Mouse (Mus musculus): ENCODE results near the gene Mapkap1.

DNA sequence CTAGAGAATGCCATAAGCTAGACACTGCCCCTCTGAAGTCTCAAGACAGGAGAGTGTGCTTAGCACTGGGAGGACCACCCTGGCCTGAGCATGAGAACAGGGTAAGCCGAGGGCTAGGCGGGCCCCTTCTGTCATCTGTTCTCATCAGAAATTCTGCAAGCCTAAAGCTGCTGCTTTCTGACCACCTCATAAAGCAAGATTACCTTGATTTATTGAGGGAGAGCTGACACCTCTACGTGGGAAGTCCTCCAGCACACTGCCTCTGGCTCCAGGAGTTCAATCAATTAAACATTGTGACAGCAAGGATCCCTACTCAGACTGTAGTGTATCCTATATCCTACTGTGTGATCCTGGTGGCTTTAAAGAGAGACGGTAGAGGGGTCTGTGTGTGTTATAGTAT, 166.5 kb downstream of the Mapkap1 start:
- TF ChIP-seq CTCF (IDR thresholded peaks at IDR 0.05; ENCODE audit: low read depth) (no peak), EP300 (optimal IDR thresholded peaks at IDR 0.05) (no peak)

Data from stomach, postnatal 0 days (tissue).